Mouse (Mus musculus) retina, postnatal 1 day (tissue): Measurements from ENCODE around the gene Kmt2c.
A peak's percentile ranks its signal among the peaks of the same experiment; 100 is the strongest.
"Not testable (repeated sequence)": the region's sequence is repeated elsewhere in the genome, so short reads cannot be mapped to it uniquely, and the experiment has no call there.

Experiments
- DNase-seq: peaks from one replicate; pipeline ENCODE4 v3.0.0-alpha.2; 2012

Kmt2c gene

GRCm38 (mm10) chr5:25353509-25353908 lies 145.1 kb downstream of the Kmt2c start:
- DNase-seq = no peak

DNA sequence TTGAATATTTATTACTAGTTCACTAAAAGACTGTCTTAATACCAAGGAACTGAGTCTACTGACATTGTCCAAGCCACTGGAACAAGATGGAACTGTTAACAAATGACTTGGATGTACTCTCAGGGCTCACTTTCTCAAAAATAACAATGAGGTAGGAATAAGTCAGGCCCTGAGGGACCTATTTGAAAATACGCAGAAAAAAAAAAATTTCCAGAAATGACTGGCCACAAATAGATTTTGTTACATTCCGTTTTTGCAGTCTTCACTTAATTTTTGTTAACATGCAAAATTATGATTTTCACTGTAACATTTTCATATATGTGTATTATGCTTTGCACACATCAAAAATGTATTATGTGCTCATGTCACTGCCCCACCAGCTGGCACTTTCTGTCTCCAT lies 167.3 kb downstream of the Kmt2c start:
- DNase-seq = no peak

- DNase-seq = no peak
These were observed 184.7 kb downstream of the Kmt2c start for GRCm38 (mm10) chr5:25313881-25314280.

GRCm38 (mm10) chr5:25310226-25310625 lies 188.4 kb downstream of the Kmt2c start:
- DNase-seq = no peak

GRCm38 (mm10) chr5:25296830-25297229 lies 201.8 kb downstream of the Kmt2c start:
- DNase-seq = no peak

DNA sequence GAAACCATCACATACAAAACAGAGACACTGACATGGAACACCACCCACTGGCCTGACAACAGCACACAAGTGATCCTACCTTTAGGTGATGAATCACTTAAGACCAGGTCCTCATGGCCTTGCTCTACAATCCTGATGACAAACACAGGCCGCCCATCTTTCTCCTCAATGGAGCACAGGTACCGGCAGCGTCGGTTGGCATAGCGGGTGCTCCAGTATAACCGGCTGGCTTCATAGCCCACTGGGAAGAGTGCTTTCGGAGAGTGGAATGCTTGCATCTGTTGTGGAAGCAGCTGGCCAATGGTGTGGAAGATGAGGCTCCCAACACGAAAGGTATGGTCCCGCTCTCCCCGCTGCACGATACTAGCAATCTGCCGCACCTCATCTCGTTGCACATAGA lies 214.6 kb downstream of the Kmt2c start:
- DNase-seq = no peak

DNA sequence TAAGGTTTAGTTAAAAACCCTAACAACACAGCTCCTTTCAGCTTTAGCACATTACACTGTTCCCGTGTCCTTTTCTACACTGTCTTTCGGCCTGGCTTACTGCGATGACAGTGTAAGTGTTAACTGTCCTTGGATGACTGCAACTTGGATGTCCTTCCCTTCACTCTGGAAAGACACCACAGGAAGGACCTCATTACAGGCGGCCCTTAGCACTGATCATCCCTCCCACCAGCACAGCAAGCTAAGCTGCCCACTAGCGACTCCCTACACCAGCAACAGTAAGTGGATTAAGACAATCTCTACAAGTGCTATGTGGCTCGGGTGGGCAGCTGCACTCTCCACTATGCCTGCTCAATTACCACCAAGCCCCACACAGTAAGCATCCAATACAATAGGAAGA lies 222.2 kb downstream of the Kmt2c start:
- peak; percentile 6 for DNase-seq

- no peak for DNase-seq
These were observed 223.0 kb downstream of the Kmt2c start for GRCm38 (mm10) chr5:25275629-25276028.

DNA sequence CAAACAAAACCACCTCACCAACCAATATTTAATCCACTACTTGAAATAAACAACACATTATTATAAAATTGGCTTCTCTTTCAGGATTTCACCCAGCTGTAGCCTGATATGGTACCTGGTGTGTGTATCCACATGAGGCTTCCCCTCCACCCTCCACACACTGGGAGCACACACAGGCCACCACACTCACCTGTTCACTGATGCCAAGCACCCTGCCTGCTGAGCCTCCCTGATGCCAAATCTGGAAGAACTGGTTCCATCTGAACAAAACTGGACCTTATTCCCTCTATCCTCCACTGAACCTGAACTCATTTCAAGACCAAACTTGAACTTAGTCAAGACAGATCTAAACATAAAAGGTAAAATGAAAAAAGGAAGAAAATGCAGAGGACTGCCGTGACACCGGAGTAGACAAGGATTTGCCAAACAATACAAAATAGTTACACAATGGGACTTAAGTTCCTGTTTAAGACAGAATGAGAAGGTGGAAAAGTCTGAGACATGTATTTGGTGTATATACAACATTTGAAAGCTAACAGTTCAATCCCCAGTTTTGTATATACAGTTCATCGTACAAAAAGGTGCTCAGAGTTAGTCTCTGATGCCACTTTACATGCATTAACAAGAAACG lies 230.2 kb downstream of the Kmt2c start:
- DNase-seq = no peak

- no peak for DNase-seq
These were observed 236.3 kb downstream of the Kmt2c start for GRCm38 (mm10) chr5:25262266-25262665.

GRCm38 (mm10) chr5:25261452-25261851 lies 237.1 kb downstream of the Kmt2c start:
- DNase-seq = no peak

DNA sequence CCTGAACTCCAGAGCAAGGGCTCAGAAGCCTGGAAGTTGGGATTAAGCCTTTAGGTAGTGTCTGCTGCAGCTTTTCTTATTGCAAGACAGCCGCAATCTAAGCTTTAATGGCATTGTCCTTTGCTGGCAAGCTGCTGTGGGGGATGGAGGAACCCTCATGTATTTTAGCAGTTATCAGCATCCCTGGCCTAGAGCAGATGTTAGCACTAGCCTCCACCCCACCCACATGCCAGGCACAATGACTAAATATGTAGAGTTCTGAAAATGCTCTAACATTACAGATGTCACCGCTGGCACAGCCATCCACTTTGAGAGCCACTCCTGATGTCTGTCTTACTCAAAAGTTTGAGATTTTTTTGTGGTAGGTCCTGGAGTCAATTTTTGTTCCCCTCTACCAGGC lies 241.9 kb downstream of the Kmt2c start:
- no peak for DNase-seq

DNA sequence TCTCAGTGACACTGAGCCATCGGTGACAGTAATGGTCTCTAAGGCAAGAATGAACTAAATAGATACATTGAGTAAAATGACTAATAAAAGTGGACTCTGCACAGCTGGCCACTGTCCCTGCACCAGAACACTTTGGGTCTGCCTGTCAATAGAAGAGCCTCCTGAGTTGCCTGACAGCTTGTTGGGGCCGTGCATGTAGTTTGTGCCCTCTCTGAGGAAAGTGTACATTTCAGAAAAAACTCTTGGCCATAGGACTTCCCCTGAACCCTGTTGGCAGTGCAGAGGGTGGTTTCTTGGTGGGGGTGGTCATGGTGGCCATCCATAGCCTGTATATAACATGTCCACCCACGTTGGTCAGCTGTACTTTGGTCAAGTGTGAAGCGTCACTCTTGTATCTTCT lies 244.1 kb downstream of the Kmt2c start:
- no peak for DNase-seq

- no peak for DNase-seq
These were observed 245.6 kb downstream of the Kmt2c start for GRCm38 (mm10) chr5:25252825-25253544.

DNA sequence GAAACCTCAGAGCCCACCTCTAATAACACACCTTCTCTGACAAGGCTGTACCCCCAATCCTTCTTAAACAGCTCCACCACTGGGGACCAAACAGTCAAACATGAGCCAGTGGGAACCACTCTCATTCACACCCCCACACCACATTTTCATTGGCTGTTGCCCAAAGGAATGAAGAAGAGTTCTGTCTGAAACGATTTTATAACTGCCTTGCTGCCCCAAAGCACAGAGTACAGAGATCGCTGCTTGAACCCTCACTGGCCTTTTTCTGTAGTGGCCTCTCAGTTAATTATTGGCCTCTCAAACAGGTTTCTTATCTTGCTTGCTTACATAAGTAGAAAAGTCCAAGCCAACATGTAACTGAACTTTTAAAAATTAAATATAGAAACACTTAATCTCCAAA lies 246.2 kb downstream of the Kmt2c start:
- no peak for DNase-seq

- DNase-seq = no peak
These were observed 251.5 kb downstream of the Kmt2c start for GRCm38 (mm10) chr5:25247036-25247435.

GRCm38 (mm10) chr5:25246473-25246865 lies 252.1 kb downstream of the Kmt2c start:
- DNase-seq = no peak

DNA sequence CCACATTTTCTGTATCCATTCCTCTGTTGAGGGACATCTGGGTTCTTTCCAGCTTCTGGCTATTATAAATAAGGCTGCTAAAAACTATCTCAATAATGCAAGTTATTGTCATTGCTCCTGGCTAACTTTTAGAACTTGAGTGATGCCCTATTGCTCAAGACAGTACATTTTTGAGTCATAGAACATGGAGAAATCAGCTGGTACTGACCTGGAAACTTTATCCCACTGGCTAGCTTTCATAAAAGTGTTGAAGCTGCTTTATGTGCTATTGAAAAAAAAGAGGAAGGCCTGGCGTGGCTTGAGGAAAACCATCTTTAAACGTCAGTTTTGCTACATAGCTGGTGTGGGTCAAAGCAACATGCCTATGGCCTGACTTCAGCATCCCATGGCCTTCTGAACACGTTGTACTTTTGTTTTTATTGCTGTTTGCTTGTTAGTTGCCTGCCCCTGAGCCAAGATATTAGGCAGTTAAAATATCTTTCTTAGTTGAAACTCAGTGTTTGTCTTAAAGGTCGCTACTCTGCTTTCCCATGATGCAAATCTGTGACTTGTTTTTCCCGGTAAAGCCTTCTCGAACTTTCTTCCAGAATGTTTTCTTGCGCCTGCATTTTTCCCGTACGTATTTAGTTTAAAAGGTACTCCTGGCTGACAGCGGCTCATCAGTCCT lies 252.6 kb downstream of the Kmt2c start:
- DNase-seq = no peak

- DNase-seq = no peak
These were observed 255.5 kb downstream of the Kmt2c start for GRCm38 (mm10) chr5:25243101-25243500.

- DNase-seq = not testable (repeated sequence)
These were observed 274.2 kb downstream of the Kmt2c start for GRCm38 (mm10) chr5:25224377-25224776.

GRCm38 (mm10) chr5:25222752-25223702 lies 275.6 kb downstream of the Kmt2c start, which contains the start of gene E130116L18Rik:
TSS of gene E130116L18Rik (minus strand) at chr5:25223153.
- peak; percentile 93 for DNase-seq
